Mouse (Mus musculus): ENCODE measurements around the gene Zp1.
A peak's percentile ranks its signal among the peaks of the same experiment; 100 is the strongest.

The Zp1 gene

DNA sequence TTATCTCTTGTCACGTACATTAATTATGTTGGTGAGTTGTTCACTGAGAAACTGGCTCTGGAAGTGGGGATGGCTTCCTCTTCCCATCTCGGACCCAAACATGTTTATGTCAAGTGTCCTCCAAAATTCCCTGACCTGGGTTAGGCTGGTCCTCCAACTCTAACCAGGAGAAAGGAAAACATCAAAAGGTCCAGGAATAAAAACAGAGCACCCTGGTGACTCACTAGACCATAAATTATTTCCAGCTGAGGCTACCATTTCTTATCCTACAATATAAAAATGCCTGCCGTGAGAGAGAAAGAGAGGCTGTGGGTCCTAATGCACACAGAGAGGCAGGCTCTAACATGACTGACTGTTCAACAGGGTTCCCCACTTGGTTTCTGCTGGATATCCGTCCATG lies 3.8 kb upstream of the Zp1 start:
- no peak for DNase-seq (ENCODE audit: low spot score)

DNA sequence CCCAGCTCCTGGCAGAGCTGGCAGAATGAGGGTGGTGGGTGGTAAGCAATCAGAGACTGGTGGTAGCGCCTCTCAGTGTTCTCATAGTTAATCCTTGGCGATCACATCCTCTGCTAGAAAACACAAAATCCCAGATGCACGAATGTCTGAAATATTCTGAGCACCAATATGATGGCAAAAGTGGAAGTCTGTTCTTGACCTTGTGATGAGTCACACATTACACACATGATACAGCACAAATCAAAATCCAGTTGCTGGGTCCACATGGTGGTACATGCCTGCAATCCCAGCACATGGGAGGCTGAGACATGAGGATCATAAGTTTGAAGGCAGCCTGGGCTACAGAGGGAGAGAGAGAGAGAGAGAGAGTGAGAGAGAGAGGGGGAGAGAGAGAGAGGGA lies 626 bp upstream of the Zp1 start:
- DNase-seq (ENCODE audit: low spot score): no peak

DNA sequence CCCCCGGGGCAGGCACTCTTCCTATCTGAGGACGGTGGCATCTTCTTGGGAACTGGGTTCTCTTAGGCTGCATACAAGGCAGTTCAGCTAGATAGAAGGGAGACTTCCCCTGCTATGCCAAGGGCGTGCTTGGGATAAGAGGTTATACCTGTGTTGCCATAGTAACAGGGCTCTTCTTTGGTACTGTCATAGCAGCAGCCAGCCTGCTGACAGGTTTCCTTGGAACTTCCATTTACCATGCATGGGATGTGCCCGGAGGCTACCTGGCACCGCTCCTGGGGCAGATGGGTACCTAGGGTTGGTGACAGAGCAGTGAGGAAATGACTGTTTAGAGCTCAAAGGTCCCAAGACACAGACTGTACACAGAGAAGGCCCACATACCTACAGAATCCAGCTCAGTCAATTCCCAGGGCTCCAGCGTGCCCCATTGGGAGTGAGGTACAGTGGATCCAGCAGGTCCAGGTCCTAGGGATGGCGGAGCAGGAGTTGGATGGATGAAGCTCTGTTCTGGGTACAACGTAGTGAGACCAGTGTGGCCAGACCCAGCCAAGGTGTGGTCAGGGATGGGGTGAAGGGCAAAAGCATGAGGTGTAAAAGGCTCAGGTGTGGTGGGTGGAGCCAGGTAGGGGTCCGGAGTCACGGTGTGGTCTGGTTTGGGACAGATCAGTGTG lies 2.0 kb downstream of the Zp1 start:
- no peak for DNase-seq (ENCODE audit: low spot score)

DNA sequence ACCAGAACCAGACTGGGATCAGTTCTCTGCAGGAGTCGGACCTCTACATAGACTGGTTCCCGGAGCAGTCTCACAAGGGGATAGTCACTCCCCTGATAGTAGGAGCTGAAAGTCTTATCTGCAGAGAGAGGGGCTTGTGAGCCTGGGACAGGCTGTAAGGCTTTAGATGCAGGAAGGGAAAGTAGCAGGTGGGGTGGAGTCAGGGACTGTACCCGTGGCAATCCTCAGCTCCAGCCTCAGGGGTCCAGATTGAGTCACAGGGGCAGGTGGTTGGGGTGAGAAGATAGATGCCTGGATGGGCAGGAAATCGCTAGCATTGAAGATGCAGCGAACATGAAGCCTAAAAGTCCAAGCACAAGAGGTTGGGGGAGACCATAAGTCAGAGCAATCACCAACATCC lies 3.9 kb downstream of the Zp1 start:
- DNase-seq (ENCODE audit: low spot score): no peak

DNA sequence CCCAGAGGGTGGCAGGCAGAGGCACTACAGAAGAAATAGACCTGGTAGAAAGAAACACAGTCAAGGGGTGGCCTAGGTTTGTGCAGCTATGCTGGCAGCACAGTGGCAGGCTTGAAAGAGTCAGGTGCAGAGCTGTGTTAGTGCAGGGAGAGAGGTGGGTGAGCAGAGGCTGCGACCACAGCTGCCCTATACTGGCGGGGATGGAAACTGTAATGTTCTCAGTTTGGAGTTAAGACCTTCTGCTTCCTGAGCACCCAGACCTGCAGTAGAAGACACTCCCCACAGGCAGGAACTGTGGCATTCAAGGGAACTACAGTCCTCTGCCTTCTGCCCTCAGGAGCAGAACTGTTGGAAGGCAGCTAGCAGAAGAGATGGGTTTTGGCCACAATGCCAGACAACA lies 5.6 kb downstream of the Zp1 start:
- no peak for DNase-seq (ENCODE audit: low spot score)

DNA sequence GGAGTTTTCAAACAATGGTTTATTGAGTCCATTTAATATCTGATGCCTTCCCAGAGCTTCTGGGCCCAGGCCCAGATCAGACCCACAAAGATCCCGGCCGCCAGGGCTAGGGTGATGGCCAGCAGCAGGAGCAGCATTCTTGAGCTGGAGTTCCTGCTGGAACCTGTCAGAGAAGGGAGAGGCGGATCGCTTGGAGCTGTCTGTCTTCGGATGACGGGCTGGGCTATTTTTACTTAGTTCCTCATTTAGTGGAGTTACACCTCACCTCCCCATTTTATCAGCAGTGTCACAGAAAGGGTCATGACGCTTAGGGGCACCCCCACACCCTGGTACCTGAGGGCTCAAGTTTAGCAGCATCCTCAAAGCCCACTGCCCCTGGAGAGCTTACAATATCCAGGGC lies 6.1 kb downstream of the Zp1 start:
- no peak for DNase-seq (ENCODE audit: low spot score)

DNA sequence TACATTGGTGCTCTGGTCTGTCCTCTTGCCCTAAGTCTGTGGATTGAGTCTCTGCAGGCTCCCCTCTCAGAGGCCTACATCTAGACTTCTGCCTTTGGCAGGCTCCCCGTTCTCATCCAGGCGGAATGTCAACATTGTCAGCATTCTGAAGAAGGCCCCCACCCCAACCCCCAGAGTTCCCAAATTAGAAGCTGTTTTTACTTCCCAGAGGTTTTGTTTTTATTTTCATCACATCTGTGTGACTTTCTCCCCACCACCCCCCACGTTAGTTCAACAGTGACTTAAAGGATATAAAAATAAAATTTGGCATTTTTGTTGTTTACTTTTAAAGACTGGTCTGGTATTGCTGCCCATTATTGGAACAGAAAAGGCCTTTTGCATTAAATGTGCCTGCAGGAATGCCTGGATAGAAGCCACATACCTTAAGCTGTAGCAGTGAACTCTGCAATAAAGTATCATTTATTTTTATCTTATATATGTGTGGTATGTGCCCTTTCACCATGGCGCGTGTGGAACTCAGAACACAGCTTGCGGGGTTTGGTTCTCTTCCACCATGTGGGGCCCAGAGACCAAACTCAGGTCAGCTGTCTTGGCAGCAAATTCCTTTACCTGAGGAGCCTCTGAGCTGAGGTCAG lies 11.2 kb downstream of the Zp1 start:
- no peak for DNase-seq (ENCODE audit: low spot score)

DNA sequence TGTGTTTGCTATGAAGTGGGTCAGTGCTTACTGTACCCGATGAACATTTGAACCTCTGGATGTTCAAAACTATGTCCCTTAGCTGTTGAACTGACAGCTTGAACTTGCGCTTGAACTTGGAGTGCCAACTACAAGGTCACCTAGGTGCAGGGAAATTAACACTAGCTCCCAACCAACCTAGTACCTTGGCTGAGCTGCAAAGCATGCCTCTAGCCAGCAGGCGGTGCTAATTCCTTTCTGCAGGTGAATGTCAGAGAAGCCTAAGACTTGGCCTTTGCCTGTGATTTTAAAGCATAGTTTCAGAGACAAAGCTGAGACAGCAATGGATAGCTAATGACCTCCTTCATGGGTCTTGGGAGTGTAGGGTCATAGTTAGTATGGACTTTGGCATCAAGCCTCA lies 12.5 kb downstream of the Zp1 start:
- DNase-seq (ENCODE audit: low spot score): no peak

DNA sequence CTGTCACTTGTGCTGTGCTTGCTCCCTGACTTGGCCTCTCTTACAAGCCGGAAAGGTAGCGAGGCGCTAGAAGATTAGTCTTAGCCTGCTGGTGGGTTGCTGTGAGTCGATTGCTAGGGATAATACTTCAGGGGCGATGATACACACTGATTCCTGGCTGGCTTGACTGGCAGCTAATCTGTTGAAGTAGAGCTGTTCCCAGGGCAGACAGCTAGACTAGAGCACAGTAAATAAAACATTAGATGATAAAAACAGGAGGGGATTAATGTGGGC lies 14.8 kb downstream of the Zp1 start:
- DNase-seq (ENCODE audit: low spot score): no peak

DNA sequence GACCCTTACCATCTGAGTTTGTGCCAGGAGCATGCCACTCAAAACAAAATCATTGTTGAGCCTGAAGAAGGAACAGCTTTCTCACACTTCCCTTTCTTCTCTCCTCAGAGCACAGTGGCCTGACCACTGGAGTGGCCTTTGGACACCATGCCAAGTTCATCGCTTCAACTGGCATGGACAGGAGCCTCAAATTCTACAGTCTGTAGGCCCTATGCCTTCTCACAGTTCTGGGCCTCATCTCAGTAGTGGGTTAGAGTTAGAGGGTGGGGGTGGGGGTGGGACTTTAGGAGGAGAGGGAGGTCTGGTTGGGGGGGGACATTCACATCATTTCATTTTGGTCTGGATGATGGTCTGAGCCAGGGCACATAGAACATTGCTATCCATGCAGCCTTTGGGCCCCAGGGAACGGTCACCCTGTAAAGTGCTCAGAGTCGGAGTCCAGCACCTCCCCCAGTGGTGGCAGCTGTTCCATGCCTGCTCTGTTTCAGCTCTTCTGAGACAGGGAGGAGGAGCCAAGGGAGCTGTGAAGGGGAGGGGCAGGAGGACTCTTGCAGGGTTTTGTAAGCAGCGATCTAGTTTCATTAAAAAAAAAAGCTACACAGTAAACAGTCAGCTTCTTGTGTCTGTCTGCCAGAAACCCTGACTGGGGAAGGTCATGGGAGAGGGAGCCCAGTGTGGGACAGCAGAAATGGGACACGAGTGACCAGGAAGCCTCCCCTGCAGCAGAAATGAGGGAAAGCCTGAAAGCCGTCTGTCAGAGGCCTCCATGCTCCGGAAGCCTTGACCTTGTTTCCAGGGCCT lies 15.3 kb downstream of the Zp1 start:
- no peak for DNase-seq (ENCODE audit: low spot score)

DNA sequence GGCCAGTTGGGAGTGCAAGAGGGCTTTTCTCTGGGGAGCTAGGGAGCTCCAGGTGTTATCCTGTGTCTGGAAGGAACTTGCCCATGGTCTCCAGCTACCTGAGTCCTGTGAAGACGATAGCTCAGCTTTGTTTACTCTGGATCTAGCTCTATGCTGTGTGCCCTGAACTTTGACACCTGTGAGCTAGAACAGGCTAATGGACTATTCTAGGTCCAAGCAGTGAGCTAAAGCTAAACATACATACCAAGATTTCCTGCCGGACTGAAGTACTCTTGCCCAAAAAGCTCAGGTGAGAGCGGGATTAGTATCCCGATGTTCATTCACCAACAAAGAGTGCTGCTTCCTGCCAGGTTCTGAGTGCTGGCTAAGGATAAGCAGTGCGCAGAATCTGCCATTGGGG lies 15.9 kb downstream of the Zp1 start:
- DNase-seq (ENCODE audit: low spot score): no peak

DNA sequence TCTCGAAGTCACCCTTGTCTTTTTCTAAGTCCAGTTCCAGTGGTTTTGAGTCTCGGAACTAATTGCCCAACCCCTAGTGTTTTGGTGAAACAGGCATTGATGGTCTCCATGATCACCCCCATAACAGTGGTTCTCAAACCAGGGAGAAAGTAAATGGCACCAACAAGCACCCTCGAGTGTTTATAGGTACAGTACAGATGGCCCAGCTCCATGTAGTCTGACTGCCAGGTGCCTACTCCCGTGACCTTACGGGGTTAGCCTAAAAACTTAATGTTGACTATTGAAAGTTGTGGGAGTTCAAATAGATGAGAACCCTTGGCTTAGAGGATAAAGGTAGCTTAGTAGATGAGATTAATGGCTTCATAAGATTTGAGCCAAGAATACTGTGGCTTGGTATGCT lies 19.4 kb downstream of the Zp1 start:
- no peak for DNase-seq (ENCODE audit: low spot score)

DNA sequence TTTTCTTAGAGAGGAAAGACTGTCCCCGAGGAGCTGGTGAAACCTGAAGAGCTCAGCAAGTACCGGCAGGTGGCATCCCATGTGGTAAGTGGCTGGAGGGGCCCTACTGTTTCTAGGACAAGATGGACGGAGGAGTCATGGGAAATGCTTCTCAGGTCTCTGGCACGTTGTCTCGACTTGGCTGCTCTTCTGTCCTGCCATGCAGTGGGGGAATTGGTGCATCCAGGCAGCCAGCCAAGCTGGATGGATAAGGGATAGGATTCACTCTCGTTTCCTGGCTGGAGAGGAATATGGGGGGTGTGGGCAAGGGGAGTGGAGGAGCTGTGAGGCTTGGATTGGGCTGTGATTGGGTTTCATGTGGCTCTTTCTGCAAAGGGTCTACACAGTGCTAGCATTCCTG lies 20.1 kb downstream of the Zp1 start:
- no peak for DNase-seq (ENCODE audit: low spot score)

DNA sequence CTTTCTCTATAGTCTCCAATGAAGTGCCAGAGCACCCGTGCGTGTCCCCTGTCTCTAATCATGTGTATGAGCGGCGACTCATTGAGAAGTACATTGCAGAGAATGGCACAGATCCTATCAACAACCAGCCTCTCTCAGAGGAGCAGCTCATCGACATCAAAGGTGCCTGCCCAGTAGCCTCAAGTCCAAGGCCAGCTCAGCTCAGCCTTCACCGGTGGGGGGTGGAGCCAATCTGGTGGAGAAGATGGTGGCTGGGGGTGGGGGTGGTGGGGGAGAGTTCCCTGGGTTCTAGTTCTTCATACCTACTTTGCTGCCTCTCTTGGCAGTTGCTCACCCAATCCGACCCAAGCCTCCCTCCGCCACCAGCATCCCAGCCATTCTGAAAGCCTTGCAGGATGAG lies 22.9 kb downstream of the Zp1 start:
- no peak for DNase-seq (ENCODE audit: low spot score)

DNA sequence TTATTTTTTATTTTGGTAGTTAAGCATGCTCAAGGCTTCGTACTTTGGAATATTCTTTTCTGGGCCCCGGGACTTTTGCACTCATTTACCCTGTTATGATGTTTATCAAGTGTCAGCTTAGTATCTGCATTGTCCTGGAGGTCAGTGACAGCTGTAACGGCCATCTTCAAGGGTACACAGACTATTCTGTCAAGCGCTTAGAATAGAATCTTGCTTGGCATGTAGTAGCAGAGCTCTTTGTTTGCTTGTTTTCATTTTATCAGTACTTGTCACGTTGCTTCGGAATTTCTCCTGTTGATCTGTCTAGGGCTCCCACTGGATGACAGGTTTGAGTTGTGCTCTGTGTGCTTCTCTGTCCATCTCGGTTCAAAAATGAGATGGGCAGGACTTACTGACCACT lies 23.6 kb downstream of the Zp1 start:
- no peak for DNase-seq (ENCODE audit: low spot score)

DNA sequence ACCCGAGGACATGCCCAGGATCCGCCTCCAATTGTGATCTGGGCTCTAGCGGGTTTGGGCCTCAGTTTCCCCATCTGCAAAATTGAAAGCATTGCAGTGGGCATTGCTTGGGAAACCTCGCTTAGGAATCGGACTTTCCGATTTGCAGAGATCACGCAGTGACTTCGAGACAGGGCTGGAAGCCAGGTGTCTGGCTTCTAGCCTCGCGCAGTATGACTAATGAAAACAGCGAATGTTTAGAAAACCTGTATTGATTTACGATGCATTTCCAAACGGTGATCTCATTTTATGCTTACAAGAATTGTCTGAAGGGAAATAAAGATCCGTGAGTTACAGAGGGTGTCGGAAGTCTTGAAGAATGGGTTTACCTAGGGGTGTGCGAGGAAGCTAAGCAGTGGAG lies 24.7 kb downstream of the Zp1 start:
- DNase-seq (ENCODE audit: low spot score): no peak

DNA sequence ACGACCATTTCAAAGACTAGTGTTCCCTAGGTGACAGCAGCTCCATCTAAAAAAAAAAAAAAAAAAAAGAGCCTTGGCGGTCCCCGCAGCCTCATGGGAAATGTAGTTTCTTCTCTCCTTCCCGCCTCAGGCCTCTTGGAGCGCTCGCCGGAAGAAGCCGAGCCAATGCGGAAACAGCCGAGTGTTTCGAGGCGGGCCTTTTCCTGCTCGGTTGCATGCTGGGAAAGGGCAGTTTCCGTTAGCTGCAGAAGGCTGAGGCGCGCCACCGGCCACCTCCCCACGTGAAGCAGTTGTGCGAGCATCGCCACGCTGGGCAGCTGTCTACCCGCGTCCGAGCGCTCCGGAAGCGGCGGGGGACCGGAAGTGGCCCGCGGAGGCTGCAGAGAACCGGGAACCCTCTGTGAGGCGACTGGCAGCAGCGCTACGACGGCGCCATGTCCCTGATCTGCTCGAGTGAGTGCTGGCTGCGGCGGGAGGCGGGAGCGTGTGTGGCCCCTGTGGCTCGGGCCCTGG lies 25.4 kb downstream of the Zp1 start, which contains the start of gene Prpf19:
TSS of gene Prpf19 (plus strand) at position 216 of the 513 bp plus-strand sequence.
- peak; percentile 94 for DNase-seq (ENCODE audit: low spot score)

DNA sequence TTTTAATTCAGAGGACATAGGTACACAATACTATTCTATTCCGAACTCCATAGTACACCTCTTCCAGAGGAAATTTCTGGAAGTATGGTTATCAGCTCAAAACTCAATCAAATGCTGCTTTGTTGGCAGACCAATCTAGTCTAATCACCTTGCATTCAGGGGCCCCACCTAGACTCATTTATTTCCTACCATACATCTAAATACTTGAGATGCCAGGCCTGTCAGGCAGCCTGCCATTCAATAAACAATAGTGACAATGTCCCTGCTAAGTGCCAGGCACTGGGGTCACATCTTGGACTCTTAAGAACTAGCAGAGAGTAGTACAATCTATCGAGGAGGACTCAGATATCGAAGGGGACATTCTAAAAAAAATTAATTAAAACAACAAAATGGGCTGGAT lies 28.2 kb downstream of the Zp1 start:
- DNase-seq (ENCODE audit: low spot score): no peak

DNA sequence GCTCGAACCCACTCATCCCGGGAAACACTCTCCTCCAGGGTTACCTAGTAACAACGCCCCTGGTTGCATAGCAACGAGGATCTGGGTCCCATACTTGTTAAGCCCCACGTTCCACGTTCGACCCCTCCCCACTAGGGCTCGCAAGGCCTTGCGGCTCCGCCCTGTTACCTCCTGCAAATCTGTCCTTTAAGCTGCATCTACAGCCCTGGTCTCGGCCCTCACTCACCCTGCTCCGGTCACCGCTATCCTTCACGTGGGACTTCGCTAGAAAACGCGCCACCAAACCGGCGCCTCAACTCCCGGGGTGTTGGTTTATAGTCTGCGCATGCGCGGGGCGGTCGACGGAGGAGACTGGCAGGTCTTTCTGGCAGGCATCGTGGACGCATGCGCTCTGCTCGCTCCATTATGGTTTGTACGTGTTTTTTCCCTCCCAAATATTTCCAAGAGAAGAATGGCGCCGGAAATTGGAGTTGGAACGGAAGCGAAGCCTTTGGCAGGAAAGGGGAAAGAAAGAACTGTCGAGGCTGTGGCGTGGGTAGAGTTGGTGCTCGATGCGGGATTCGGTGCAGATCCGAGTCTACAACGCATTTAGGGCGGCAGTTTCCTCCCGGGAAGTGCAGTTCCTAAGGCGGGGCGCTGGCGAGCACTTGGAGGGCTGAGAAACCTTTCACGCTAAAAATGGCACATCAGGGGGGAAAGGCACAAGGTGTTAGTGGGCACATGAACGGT lies 38.8 kb downstream of the Zp1 start, which contains the start of gene Tmem109:
TSS of gene Tmem109 (minus strand) at position 576 of the 729 bp plus-strand sequence.
- DNase-seq (ENCODE audit: low spot score): peak; percentile 82

DNA sequence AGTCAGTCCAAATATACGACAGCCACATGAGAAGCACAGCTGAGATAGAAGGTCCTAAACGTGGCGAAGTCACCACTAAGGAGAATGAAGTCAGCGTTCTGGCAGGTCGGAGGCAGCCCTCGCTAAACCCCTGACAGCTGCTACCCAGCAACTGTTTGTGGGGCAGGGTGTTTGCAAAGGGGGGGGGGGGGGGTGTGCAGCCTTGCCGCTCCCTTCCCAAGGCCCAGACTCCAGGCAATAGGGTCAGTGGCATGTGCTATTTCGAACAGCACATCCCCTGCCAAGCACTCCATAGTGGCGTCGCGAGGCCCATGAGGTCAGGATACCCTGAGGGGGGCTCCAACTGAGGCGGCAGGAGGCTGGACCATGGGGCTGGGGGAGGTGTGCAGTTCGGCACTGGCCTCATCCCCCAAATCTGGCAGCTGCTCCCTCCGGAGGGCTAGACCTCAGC lies 39.4 kb downstream of the Zp1 start:
- DNase-seq (ENCODE audit: low spot score): no peak

DNA sequence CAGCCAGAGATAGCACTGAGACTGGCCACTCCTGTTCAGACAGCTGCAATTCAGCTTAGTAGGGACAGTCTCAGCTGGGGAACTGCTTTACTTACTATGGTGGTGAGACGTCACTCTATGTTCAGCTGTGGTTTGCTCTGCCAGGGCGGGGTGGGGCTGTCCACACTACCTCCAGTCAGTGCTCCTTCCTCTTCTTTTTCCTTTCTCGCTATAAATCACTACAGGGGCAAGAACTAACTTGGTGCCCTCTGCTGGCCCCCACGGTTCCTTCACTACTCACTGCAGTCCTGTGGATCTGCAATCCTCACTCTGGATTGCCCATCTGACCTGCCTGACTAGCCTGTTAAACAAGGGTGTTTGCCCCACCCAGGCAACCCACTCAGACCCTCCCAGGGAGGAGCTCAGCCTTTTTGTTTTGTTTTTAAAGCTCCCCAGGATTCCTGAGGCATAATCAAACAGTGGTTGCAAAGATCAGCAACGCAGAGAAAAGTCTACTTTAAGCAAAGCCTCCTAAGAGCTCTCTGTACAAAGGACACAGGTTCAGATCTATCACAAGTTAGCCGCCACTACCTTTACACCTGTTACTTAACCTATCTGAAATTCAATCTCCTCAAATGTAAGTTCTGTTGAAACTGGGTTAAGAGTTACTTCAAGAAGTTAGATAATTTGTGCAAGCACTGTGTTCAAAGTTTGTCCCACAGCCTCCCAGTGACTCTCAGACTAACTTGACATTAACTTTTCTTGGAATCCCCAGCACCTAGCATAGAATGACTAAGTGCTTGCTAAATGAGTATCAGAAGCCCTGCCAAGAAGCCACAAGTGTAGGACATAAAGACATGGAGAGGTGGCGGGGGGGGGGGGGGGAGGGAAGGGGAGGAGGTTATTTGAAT lies 40.1 kb downstream of the Zp1 start:
- peak; percentile 46 for DNase-seq (ENCODE audit: low spot score)

Measured in spleen, adult 12 weeks (tissue).